Mouse (Mus musculus): ENCODE data around the gene Ntrk3. TPM values are rescaled to one million over a fixed set of nuclear protein-coding genes. Genes with fewer than 3 reads are reported as not detected.

The Ntrk3 gene
- polyA plus RNA-seq, 1 experiment from 2014 or later = 0.16 TPM

- no peak overlapping the region for H3K4me3 ChIP-seq
- no peak overlapping the region for H3K27ac ChIP-seq
- H3K36me3 ChIP-seq = no peaks in the 10 kb centered on the region
- no peaks in the 10 kb centered on the region for H3K27me3 ChIP-seq (ENCODE audit: low read depth, poor library complexity, severe bottlenecking)
- no peaks in the 10 kb centered on the region for H3K4me1 ChIP-seq
- 74% methylated on average over 5 of the region's 5 CpGs for WGBS
- no peak for DNase-seq (ENCODE audit: low spot score)
- no peaks in the 10 kb centered on the region for H3K9me3 ChIP-seq (replicated peaks)
Measured at GRCm38 (mm10) chr7:78409970-78410369, 327.8 kb downstream of the Ntrk3 start.

DNA sequence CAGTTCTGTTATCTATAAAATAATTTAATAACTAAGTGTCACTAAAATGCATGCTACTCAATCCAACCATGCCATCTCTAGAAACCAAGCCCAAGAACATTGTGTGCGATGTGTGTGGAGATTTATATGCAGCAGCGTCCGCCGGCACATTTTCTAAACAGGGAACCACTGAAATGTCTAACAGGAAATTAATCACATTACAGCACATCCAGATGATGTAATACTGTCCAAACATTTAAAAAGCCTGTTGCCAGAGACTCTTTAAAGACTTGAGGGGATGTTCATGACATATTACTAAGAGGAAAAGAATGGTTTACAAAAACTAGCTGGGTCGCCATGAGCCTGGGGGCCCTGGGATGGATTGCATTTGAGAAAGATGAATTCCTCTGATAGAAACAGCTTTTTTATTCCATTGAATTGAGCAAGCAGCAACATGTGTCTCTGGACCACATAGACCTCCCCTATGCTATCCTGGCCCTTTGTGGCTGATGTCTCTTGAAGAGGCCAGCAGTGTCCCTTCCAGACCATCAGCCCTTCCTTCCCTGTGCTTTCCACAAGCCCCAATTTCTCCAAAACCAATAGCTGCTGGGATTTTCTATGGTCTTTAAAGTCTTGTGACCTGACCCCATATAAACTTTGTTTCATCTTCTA is 331.0 kb downstream of the Ntrk3 start:
- Histone ChIP-seq H3K9me3 (replicated peaks) (no peaks in the 10 kb centered on the region), H3K4me1 (no peaks in the 10 kb centered on the region), H3K27ac (no peak overlapping the region), H3K36me3 (no peaks in the 10 kb centered on the region), H3K4me3 (no peak overlapping the region), H3K27me3 (ENCODE audit: low read depth, poor library complexity, severe bottlenecking) (no peaks in the 10 kb centered on the region)
- no peak for DNase-seq (ENCODE audit: low spot score)
- 85% methylated on average over 5 of the region's 5 CpGs for WGBS

- H3K9me3 ChIP-seq (replicated peaks) = no peaks in the 10 kb centered on the region
- H3K27me3 ChIP-seq (ENCODE audit: low read depth, poor library complexity, severe bottlenecking) = no peaks in the 10 kb centered on the region
- DNase-seq (ENCODE audit: low spot score) = no peak
- 96% methylated on average over 6 of the region's 6 CpGs for WGBS
- H3K27ac ChIP-seq = no peak overlapping the region
- H3K4me1 ChIP-seq = no peaks in the 10 kb centered on the region
- H3K4me3 ChIP-seq = no peak overlapping the region
- no peaks in the 10 kb centered on the region for H3K36me3 ChIP-seq
Measured at GRCm38 (mm10) chr7:78404481-78404880, 333.3 kb downstream of the Ntrk3 start.

DNA sequence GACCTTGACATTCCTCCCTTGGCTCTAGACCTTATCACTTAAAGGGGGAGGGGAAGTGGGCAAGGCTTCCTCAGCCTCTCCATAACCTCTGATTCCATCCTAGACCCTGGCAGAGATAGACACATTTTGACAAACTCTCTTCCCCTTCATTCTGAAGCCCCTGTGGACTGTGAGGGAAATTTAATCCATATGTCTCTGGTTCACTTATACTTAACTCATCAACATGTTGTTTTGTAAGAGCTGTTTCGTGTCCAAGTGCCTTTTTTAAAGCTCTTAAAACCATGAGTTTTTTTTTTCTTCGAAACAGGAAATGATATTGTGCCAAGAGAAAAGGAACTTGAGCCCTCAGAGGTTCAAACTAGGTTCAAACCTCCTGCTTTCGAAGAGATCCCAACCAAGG is 335.3 kb downstream of the Ntrk3 start:
- no peak for DNase-seq (ENCODE audit: low spot score)
- H3K4me3 ChIP-seq = no peak overlapping the region
- H3K9me3 ChIP-seq (replicated peaks) = no peaks in the 10 kb centered on the region
- no peak overlapping the region for H3K27ac ChIP-seq
- no peaks in the 10 kb centered on the region for H3K27me3 ChIP-seq (ENCODE audit: low read depth, poor library complexity, severe bottlenecking)
- H3K36me3 ChIP-seq = no peaks in the 10 kb centered on the region
- no peaks in the 10 kb centered on the region for H3K4me1 ChIP-seq
- 78% methylated on average over 3 of the region's 3 CpGs for WGBS

- no peaks in the 10 kb centered on the region for H3K9me3 ChIP-seq (replicated peaks)
- DNase-seq (ENCODE audit: low spot score) = no peak
- H3K27me3 ChIP-seq (ENCODE audit: low read depth, poor library complexity, severe bottlenecking) = no peaks in the 10 kb centered on the region
- H3K36me3 ChIP-seq = no peaks in the 10 kb centered on the region
- no peak overlapping the region for H3K4me3 ChIP-seq
- WGBS = 94% methylated on average over 4 of the region's 4 CpGs
- H3K27ac ChIP-seq = no peak overlapping the region
- no peaks in the 10 kb centered on the region for H3K4me1 ChIP-seq
Measured at GRCm38 (mm10) chr7:78400219-78400618, 337.6 kb downstream of the Ntrk3 start.

- Histone ChIP-seq H3K27ac (no peak overlapping the region), H3K36me3 (no peaks in the 10 kb centered on the region), H3K4me1 (no peaks in the 10 kb centered on the region), H3K4me3 (no peak overlapping the region), H3K9me3 (replicated peaks) (no peaks in the 10 kb centered on the region), H3K27me3 (ENCODE audit: low read depth, poor library complexity, severe bottlenecking) (no peaks in the 10 kb centered on the region)
- no peak for DNase-seq (ENCODE audit: low spot score)
Measured at GRCm38 (mm10) chr7:78398377-78398776, 339.4 kb downstream of the Ntrk3 start.

GRCm38 (mm10) chr7:78397215-78397614 is 340.6 kb downstream of the Ntrk3 start:
- H3K4me3 ChIP-seq = no peak overlapping the region
- no peak for DNase-seq (ENCODE audit: low spot score)
- no peaks in the 10 kb centered on the region for H3K4me1 ChIP-seq
- no peaks in the 10 kb centered on the region for H3K36me3 ChIP-seq
- H3K9me3 ChIP-seq (replicated peaks) = no peaks in the 10 kb centered on the region
- WGBS = 88% methylated on average over 4 of the region's 4 CpGs
- H3K27ac ChIP-seq = no peak overlapping the region
- no peaks in the 10 kb centered on the region for H3K27me3 ChIP-seq (ENCODE audit: low read depth, poor library complexity, severe bottlenecking)

- WGBS = 87% methylated on average over 3 of the region's 3 CpGs
- no peak overlapping the region for H3K27ac ChIP-seq
Measured at GRCm38 (mm10) chr7:78390019-78390418, 347.8 kb downstream of the Ntrk3 start.

GRCm38 (mm10) chr7:78388101-78388500 is 349.7 kb downstream of the Ntrk3 start:
- WGBS = 88% methylated on average over 5 of the region's 5 CpGs
- Histone ChIP-seq H3K4me1 (no peaks in the 10 kb centered on the region), H3K27me3 (ENCODE audit: low read depth, poor library complexity, severe bottlenecking) (no peaks in the 10 kb centered on the region), H3K4me3 (no peak overlapping the region), H3K9me3 (replicated peaks) (no peaks in the 10 kb centered on the region), H3K36me3 (no peaks in the 10 kb centered on the region), H3K27ac (no peak overlapping the region)
- no peak for DNase-seq (ENCODE audit: low spot score)

More at GRCm38 (mm10) chr7:78390019-78390418, 347.8 kb downstream of the Ntrk3 start:
- Histone ChIP-seq H3K36me3 (no peaks in the 10 kb centered on the region), H3K27me3 (ENCODE audit: low read depth, poor library complexity, severe bottlenecking) (no peaks in the 10 kb centered on the region), H3K4me1 (no peaks in the 10 kb centered on the region), H3K4me3 (no peak overlapping the region), H3K9me3 (replicated peaks) (no peaks in the 10 kb centered on the region)
- DNase-seq (ENCODE audit: low spot score) = no peak

GRCm38 (mm10) chr7:78385971-78386370 is 351.8 kb downstream of the Ntrk3 start:
- DNase-seq (ENCODE audit: low spot score) = no peak
- no peaks in the 10 kb centered on the region for H3K27me3 ChIP-seq (ENCODE audit: low read depth, poor library complexity, severe bottlenecking)
- H3K4me1 ChIP-seq = no peaks in the 10 kb centered on the region
- H3K27ac ChIP-seq = no peak overlapping the region
- H3K4me3 ChIP-seq = no peak overlapping the region
- no peaks in the 10 kb centered on the region for H3K36me3 ChIP-seq
- WGBS = 93% methylated on average over 1 of the region's 1 CpGs
- H3K9me3 ChIP-seq (replicated peaks) = no peaks in the 10 kb centered on the region

DNA sequence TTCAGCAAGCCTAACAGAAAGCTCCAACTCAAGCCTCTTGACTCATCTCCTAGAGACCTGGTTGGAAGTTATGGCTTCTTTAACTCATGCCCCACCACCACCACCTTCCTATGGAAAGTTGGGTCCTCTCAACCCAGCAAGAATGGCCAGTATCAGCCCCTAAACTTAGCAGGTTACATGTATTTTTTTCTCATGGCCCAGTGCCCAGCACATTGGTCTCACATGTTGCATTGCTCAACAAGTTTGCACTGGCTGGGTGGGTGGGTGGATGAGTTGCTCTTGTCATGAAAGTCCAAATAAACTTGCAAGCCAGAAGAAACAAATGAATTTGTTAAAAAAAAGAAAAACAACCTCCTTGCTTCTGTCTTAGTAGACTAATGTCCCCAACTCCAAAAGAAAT is 353.7 kb downstream of the Ntrk3 start:
- H3K4me1 ChIP-seq = no peaks in the 10 kb centered on the region
- no peaks in the 10 kb centered on the region for H3K9me3 ChIP-seq (replicated peaks)
- DNase-seq (ENCODE audit: low spot score) = no peak
- no peaks in the 10 kb centered on the region for H3K27me3 ChIP-seq (ENCODE audit: low read depth, poor library complexity, severe bottlenecking)
- H3K4me3 ChIP-seq = no peak overlapping the region
- no peak overlapping the region for H3K27ac ChIP-seq
- no peaks in the 10 kb centered on the region for H3K36me3 ChIP-seq

GRCm38 (mm10) chr7:78382126-78382525 is 355.7 kb downstream of the Ntrk3 start:
- no peaks in the 10 kb centered on the region for H3K4me1 ChIP-seq
- H3K4me3 ChIP-seq = no peak overlapping the region
- H3K27me3 ChIP-seq (ENCODE audit: low read depth, poor library complexity, severe bottlenecking) = no peaks in the 10 kb centered on the region
- no peak overlapping the region for H3K27ac ChIP-seq
- H3K36me3 ChIP-seq = no peaks in the 10 kb centered on the region
- no peak for DNase-seq (ENCODE audit: low spot score)
- WGBS = 18% methylated on average over 1 of the region's 1 CpGs
- H3K9me3 ChIP-seq (replicated peaks) = no peaks in the 10 kb centered on the region

GRCm38 (mm10) chr7:78379784-78380183 is 358.0 kb downstream of the Ntrk3 start:
- Histone ChIP-seq H3K36me3 (no peaks in the 10 kb centered on the region), H3K9me3 (replicated peaks) (no peaks in the 10 kb centered on the region), H3K27me3 (ENCODE audit: low read depth, poor library complexity, severe bottlenecking) (no peaks in the 10 kb centered on the region), H3K27ac (no peak overlapping the region), H3K4me3 (no peak overlapping the region), H3K4me1 (no peaks in the 10 kb centered on the region)
- DNase-seq (ENCODE audit: low spot score) = no peak
- WGBS = 91% methylated on average over 5 of the region's 5 CpGs

- no peaks in the 10 kb centered on the region for H3K9me3 ChIP-seq (replicated peaks)
- no peaks in the 10 kb centered on the region for H3K36me3 ChIP-seq
- no peaks in the 10 kb centered on the region for H3K27me3 ChIP-seq (ENCODE audit: low read depth, poor library complexity, severe bottlenecking)
- H3K27ac ChIP-seq = no peak overlapping the region
- WGBS = 60% methylated on average over 2 of the region's 2 CpGs
- DNase-seq (ENCODE audit: low spot score) = no peak
- H3K4me3 ChIP-seq = no peak overlapping the region
- no peaks in the 10 kb centered on the region for H3K4me1 ChIP-seq
Measured at GRCm38 (mm10) chr7:78378306-78378705, 359.5 kb downstream of the Ntrk3 start.
